Mouse (Mus musculus): ENCODE measurements around the gene Pde1a. TPM values are rescaled to one million over a fixed set of nuclear protein-coding genes. Genes with fewer than 3 reads are reported as not detected.

Gene Pde1a
- polyA plus RNA-seq, 1 experiment from 2014 or later: 72.5 TPM

DNA sequence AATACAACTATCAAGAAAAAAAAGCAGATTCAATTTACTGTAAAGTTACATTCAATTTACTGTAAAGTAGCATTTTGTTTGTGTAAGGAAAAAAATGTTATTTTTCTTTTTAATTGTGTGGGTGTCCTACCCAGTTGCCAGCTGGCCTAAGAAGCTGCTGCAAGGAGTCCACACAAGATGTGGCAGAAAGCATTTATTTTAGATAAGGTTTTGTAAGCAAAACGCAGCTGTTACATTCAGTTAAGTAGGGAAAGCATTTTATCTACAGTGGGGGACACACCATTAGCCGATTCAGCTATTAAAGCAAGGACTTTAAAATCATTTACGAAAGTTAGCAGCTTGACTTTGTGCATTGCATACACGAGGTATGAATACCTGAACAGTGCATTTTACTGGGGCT is 145.5 kb downstream of the Pde1a start:
- H3K9me3 ChIP-seq (ENCODE audit: control insufficient read depth, low read depth, low read length): no peaks in the 10 kb centered on the region
- H3K27ac ChIP-seq (ENCODE audit: low read length): no peak overlapping the region
- no peak overlapping the region for H3K9ac ChIP-seq (replicated peaks; ENCODE audit: low read depth, low read length)
- H3K27me3 ChIP-seq (ENCODE audit: control insufficient read depth, insufficient read depth, low read length): no peaks in the 10 kb centered on the region
- no peak for ATAC-seq (ENCODE audit: insufficient number of reproducible peaks, insufficient read depth, low FRiP score, low read depth)
- no peak overlapping the region for H3K4me3 ChIP-seq (ENCODE audit: low read depth, low read length)
- H3K4me1 ChIP-seq (ENCODE audit: control insufficient read depth, insufficient read depth, low read length): peaks cover 4% of the 10 kb centered on the region; the same call in 1 of the 2 replicates
- no peaks in the 10 kb centered on the region for H3K36me3 ChIP-seq (ENCODE audit: control insufficient read depth, insufficient read depth, low read length)
- 40% methylated on average over 4 of the region's 4 CpGs for WGBS
- no peak overlapping the region for H3K4me2 ChIP-seq (replicated peaks; ENCODE audit: low read depth, low read length)

DNA sequence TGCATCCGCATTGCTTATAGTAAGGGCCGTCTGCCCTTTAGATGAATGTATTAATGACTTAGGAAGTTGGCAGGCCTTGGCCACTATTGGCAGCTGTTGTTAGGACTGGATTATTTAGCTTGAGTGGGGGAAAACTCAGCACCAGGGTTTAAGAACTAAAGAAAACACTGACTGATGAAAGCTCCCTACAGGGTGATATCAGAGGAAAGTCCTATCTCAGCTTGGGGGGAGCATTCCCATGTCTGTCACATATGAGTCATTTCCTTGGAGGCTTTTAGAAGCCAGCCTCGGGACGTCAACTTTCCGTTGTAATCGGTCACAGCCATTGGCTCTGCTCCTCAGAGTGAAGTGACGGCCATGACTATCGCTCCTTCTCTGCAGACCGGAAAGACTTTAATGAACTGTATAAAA is 146.0 kb downstream of the Pde1a start:
- WGBS: 52% methylated on average over 9 of the region's 9 CpGs
- peaks cover 4% of the 10 kb centered on the region; the same call in 1 of the 2 replicates for H3K4me1 ChIP-seq (ENCODE audit: control insufficient read depth, insufficient read depth, low read length)
- H3K27ac ChIP-seq (ENCODE audit: low read length): no peak overlapping the region
- ATAC-seq (ENCODE audit: insufficient number of reproducible peaks, insufficient read depth, low FRiP score, low read depth): no peak
- no peaks in the 10 kb centered on the region for H3K27me3 ChIP-seq (ENCODE audit: control insufficient read depth, insufficient read depth, low read length)
- no peak overlapping the region for H3K4me2 ChIP-seq (replicated peaks; ENCODE audit: low read depth, low read length)
- no peaks in the 10 kb centered on the region for H3K36me3 ChIP-seq (ENCODE audit: control insufficient read depth, insufficient read depth, low read length)
- H3K9me3 ChIP-seq (ENCODE audit: control insufficient read depth, low read depth, low read length): no peaks in the 10 kb centered on the region
- no peak overlapping the region for H3K4me3 ChIP-seq (ENCODE audit: low read depth, low read length)
- H3K9ac ChIP-seq (replicated peaks; ENCODE audit: low read depth, low read length): no peak overlapping the region

DNA sequence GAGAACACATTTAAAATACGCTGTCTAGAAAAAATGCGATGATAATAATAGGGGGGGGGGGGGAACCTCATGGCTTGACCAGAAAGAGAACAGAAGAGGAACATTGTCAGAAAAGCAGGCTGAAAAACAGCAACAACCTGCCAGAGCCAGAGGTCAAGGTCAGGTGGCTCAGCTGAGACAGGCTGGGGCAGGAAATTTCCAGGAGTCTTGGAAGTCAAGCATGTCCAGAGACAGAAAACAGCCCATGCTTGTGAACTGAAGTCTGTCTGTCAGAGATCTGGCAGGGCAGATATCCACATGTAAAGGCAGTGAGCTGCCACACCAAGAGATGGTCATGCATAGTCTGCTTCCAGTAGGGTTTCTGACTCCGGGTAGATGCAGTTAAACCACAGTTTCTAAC is 147.5 kb downstream of the Pde1a start:
- Histone ChIP-seq H3K27ac (ENCODE audit: low read length) (no peak overlapping the region), H3K4me2 (replicated peaks; ENCODE audit: low read depth, low read length) (no peak overlapping the region), H3K36me3 (ENCODE audit: control insufficient read depth, insufficient read depth, low read length) (no peaks in the 10 kb centered on the region), H3K9ac (replicated peaks; ENCODE audit: low read depth, low read length) (no peak overlapping the region), H3K27me3 (ENCODE audit: control insufficient read depth, insufficient read depth, low read length) (no peaks in the 10 kb centered on the region), H3K4me1 (ENCODE audit: control insufficient read depth, insufficient read depth, low read length) (peaks cover 7% of the 10 kb centered on the region; the same call in 1 of the 2 replicates), H3K4me3 (ENCODE audit: low read depth, low read length) (no peak overlapping the region), H3K9me3 (ENCODE audit: control insufficient read depth, low read depth, low read length) (no peaks in the 10 kb centered on the region)
- no peak for ATAC-seq (ENCODE audit: insufficient number of reproducible peaks, insufficient read depth, low FRiP score, low read depth)
- WGBS: 93% methylated on average over 3 of the region's 3 CpGs

DNA sequence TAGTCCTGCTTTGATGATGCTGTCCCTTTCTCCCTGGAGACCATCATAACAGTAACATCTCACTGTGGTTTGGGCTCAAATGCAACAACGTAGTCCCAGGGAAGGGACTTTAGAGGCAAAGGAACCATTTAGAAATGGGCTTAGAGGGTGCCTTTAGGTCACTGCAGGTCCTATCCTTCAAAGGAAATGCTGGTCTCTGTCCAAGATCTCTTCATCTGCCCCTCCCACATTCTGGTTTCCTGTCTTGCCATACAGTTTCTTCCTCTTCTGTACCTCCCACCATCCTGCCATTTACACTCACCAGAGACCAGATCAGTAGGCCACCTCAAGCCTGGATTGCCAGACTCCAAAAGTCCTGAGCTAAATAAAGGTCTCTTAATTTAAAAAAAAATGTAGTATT is 150.3 kb downstream of the Pde1a start:
- no peak for ATAC-seq (ENCODE audit: insufficient number of reproducible peaks, insufficient read depth, low FRiP score, low read depth)
- Histone ChIP-seq H3K9ac (replicated peaks; ENCODE audit: low read depth, low read length) (no peak overlapping the region), H3K4me3 (ENCODE audit: low read depth, low read length) (no peak overlapping the region), H3K36me3 (ENCODE audit: control insufficient read depth, insufficient read depth, low read length) (no peaks in the 10 kb centered on the region), H3K27me3 (ENCODE audit: control insufficient read depth, insufficient read depth, low read length) (no peaks in the 10 kb centered on the region), H3K9me3 (ENCODE audit: control insufficient read depth, low read depth, low read length) (no peaks in the 10 kb centered on the region), H3K27ac (ENCODE audit: low read length) (no peak overlapping the region), H3K4me2 (replicated peaks; ENCODE audit: low read depth, low read length) (no peak overlapping the region), H3K4me1 (ENCODE audit: control insufficient read depth, insufficient read depth, low read length) (peaks cover 6% of the 10 kb centered on the region; the same call in 1 of the 2 replicates)
- WGBS: 86% methylated on average over 1 of the region's 1 CpGs

DNA sequence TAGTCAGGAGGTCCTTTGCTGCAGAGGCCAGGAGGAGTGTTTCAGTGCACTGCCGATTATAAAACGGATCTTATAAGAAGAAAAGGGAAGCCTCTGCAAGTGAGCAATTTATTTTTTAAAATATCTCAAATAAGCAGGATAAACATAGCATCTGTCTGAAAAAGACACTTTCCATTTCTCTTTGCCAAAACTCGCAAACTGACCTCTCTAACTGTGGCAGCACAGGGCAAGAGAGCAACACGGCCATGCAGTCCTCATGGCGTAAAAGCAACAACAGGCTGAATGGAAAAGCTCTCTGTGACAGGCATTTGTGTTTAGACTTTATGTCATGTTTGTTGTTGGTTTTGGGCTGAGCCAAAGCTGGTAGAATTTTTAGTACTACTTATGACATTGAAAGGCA is 152.0 kb downstream of the Pde1a start:
- no peak for ATAC-seq (ENCODE audit: insufficient number of reproducible peaks, insufficient read depth, low FRiP score, low read depth)
- Histone ChIP-seq H3K27ac (ENCODE audit: low read length) (no peak overlapping the region), H3K4me2 (replicated peaks; ENCODE audit: low read depth, low read length) (no peak overlapping the region), H3K4me3 (ENCODE audit: low read depth, low read length) (no peak overlapping the region), H3K9ac (replicated peaks; ENCODE audit: low read depth, low read length) (no peak overlapping the region), H3K36me3 (ENCODE audit: control insufficient read depth, insufficient read depth, low read length) (no peaks in the 10 kb centered on the region), H3K27me3 (ENCODE audit: control insufficient read depth, insufficient read depth, low read length) (no peaks in the 10 kb centered on the region), H3K9me3 (ENCODE audit: control insufficient read depth, low read depth, low read length) (no peaks in the 10 kb centered on the region), H3K4me1 (ENCODE audit: control insufficient read depth, insufficient read depth, low read length) (0 out of 2 replicates have a peak, but pooled peaks cover 3% of the 10 kb centered on the region)
- WGBS: 46% methylated on average over 5 of the region's 5 CpGs

DNA sequence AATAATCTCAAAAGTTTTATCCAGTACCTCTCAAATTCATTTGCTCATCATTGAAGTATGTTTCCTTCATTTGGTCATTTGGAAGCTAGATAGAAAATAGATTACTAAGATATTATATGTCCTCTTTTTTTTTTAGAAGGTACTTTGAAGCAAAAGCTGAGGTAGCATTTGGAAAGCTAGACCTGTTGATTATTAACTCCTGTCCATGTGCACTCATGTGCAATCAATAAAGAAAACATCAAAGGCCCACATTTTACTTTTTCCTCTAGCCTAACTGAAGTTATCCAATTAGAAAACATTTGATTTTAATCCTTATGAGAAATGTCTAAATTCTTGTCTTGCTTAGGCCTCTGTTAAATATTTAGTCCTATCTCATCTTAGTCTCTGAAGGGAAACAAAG is 153.3 kb downstream of the Pde1a start:
- no peak for ATAC-seq (ENCODE audit: insufficient number of reproducible peaks, insufficient read depth, low FRiP score, low read depth)
- Histone ChIP-seq H3K9ac (replicated peaks; ENCODE audit: low read depth, low read length) (no peak overlapping the region), H3K4me1 (ENCODE audit: control insufficient read depth, insufficient read depth, low read length) (0 out of 2 replicates have a peak, but pooled peaks cover 3% of the 10 kb centered on the region), H3K4me3 (ENCODE audit: low read depth, low read length) (no peak overlapping the region), H3K9me3 (ENCODE audit: control insufficient read depth, low read depth, low read length) (no peaks in the 10 kb centered on the region), H3K27ac (ENCODE audit: low read length) (no peak overlapping the region), H3K27me3 (ENCODE audit: control insufficient read depth, insufficient read depth, low read length) (no peaks in the 10 kb centered on the region), H3K36me3 (ENCODE audit: control insufficient read depth, insufficient read depth, low read length) (no peaks in the 10 kb centered on the region), H3K4me2 (replicated peaks; ENCODE audit: low read depth, low read length) (no peak overlapping the region)

DNA sequence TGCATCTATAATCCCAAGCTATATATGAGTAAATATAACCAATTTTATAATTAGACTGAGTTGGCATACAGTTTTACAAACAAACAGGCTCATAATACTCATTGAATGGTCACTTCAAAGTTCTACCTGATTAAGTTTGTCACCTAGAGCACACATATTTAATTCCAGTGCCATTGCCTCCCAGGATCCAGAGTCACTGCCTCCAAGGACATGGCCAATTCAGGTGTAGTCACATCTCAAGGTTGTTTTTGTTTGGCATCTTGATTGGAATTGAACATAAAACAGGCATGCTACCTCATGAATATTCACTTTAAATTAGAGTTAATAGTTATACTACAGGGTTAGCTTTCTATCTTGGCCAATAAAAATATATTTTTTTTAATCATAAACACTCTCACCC is 157.0 kb downstream of the Pde1a start:
- no peaks in the 10 kb centered on the region for H3K36me3 ChIP-seq (ENCODE audit: control insufficient read depth, insufficient read depth, low read length)
- no peak overlapping the region for H3K27ac ChIP-seq (ENCODE audit: low read length)
- H3K4me1 ChIP-seq (ENCODE audit: control insufficient read depth, insufficient read depth, low read length): 0 out of 2 replicates have a peak, but pooled peaks cover under 1% of the 10 kb centered on the region
- H3K4me3 ChIP-seq (ENCODE audit: low read depth, low read length): no peak overlapping the region
- no peaks in the 10 kb centered on the region for H3K9me3 ChIP-seq (ENCODE audit: control insufficient read depth, low read depth, low read length)
- no peaks in the 10 kb centered on the region for H3K27me3 ChIP-seq (ENCODE audit: control insufficient read depth, insufficient read depth, low read length)
- no peak overlapping the region for H3K4me2 ChIP-seq (replicated peaks; ENCODE audit: low read depth, low read length)
- H3K9ac ChIP-seq (replicated peaks; ENCODE audit: low read depth, low read length): no peak overlapping the region
- ATAC-seq (ENCODE audit: insufficient number of reproducible peaks, insufficient read depth, low FRiP score, low read depth): no peak

DNA sequence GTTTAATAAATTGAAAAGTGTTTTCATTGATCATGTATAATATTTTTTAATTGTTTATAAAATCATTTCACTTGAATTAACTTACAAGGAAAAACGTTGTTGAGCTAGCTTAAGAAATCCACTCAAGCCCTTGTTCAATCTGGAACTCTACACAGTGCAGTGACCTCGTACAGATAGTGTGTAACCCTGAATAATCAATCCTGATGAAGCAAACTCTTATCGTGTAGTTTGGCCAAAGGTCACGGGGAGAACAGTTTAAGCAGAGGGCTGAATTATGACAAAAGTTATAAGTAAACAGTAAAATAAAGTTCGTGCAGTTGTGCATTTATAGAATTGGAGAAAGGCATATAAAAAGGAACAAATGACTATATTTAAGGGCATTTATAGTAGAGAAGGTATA is 159.7 kb downstream of the Pde1a start:
- no peak for ATAC-seq (ENCODE audit: insufficient number of reproducible peaks, insufficient read depth, low FRiP score, low read depth)
- 25% methylated on average over 5 of the region's 5 CpGs for WGBS
- Histone ChIP-seq H3K27me3 (ENCODE audit: control insufficient read depth, insufficient read depth, low read length) (no peaks in the 10 kb centered on the region), H3K4me3 (ENCODE audit: low read depth, low read length) (no peak overlapping the region), H3K27ac (ENCODE audit: low read length) (no peak overlapping the region), H3K36me3 (ENCODE audit: control insufficient read depth, insufficient read depth, low read length) (no peaks in the 10 kb centered on the region), H3K9ac (replicated peaks; ENCODE audit: low read depth, low read length) (no peak overlapping the region), H3K4me1 (ENCODE audit: control insufficient read depth, insufficient read depth, low read length) (no peaks in the 10 kb centered on the region), H3K9me3 (ENCODE audit: control insufficient read depth, low read depth, low read length) (no peaks in the 10 kb centered on the region), H3K4me2 (replicated peaks; ENCODE audit: low read depth, low read length) (no peak overlapping the region)

DNA sequence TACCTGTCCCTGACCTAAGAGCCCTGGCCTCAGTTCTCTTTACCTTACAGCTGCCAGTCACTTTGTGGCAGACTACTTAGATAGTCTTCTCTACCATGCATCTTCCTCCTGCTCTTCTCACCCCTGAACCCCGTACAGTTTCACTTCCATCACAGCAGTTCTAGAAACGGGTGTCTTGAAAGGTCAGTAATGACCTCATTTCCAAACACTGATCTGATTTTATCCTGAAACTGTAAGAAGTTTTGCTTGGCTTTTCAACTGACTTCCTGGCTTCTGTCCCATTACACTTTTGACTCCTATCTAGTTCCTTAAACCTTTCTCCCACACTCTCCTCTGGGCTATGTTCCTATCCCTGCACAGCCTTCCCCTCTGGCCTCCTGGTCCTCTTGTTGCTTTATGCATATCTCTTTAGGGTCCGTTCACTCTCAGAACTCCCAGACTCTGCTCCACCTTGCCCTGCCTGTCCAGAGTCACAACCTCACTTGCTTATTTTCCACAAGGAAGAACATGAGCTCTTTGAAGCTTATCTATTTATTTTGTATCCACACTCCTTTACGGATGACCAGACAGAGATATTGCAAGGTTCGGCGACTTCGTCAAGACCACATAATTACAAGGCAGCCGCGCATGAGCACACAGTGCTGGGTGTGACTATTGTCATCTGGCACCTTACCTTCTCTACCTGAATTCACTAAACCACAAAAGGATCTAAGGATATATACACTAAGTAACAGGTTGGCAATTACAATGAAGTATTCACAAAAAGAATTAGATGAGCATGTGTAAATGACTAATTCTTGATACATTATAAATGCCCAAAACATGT is 162.4 kb downstream of the Pde1a start:
- no peak for ATAC-seq (ENCODE audit: insufficient number of reproducible peaks, insufficient read depth, low FRiP score, low read depth)
- Histone ChIP-seq H3K27me3 (ENCODE audit: control insufficient read depth, insufficient read depth, low read length) (no peaks in the 10 kb centered on the region), H3K36me3 (ENCODE audit: control insufficient read depth, insufficient read depth, low read length) (no peaks in the 10 kb centered on the region), H3K4me2 (replicated peaks; ENCODE audit: low read depth, low read length) (no peak overlapping the region), H3K9me3 (ENCODE audit: control insufficient read depth, low read depth, low read length) (no peaks in the 10 kb centered on the region), H3K9ac (replicated peaks; ENCODE audit: low read depth, low read length) (no peak overlapping the region), H3K27ac (ENCODE audit: low read length) (no peak overlapping the region), H3K4me3 (ENCODE audit: low read depth, low read length) (no peak overlapping the region), H3K4me1 (ENCODE audit: control insufficient read depth, insufficient read depth, low read length) (no peaks in the 10 kb centered on the region)
- 70% methylated on average over 9 of the region's 9 CpGs for WGBS
